Mouse (Mus musculus): Measurements from ENCODE around the gene Med31.

GRCm38 (mm10) chr11:72256441-72256840 lies 41.0 kb upstream of the Med31 start:
- TF ChIP-seq POLR2A (IDR thresholded peaks at IDR 0.05; ENCODE audit: low read depth, low read length) (no peak), CHD2 (IDR thresholded peaks at IDR 0.05; ENCODE audit: low read length) (no peak), CTCF (conservative IDR thresholded peaks at IDR 0.05 in 1 of 2, IDR thresholded peaks at IDR 0.05 in 1 of 2; ENCODE audit: low read depth in 2 of 2, low read length in 2 of 2) (no peak)
